Comparison of ENCODE assay signal across 20 mouse cellular contexts in the genomic region with DNA sequence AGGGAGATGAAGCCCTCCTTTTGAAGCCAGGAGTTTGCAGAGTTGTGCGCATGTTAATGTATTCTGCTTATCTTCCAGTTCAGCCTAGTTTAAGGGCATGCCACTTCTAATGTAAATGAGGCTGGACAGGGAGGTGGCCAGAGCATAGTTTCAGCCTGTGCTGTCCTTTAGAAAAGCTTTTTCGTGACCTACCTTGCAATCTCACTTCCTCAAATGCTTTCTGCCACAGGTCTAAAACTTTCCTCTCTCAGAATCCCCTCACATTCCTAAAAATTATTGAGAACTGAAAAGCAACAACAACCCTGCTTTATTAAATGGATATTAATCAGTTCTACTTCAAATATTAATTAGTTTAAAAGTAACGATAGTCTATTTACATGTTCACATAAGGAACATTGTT. TPM values are rescaled to one million over a fixed set of nuclear protein-coding genes. Genes with fewer than 3 reads are reported as not detected.
DNase-seq lines count a peak whose midpoint lies in the region; ATAC-seq and TF ChIP-seq lines count a peak whose summit lies in the region.
"Had no signal": no experiment of that assay in that cellular context is flagged by ENCODE, and none has a peak within 500 bp of the region (broad histone marks: within the 10 kb centered on the region; RNA-seq: fewer than 3 reads in every experiment).

No protein-coding gene starts in this region.

- peak; percentile 21 for DNase-seq in A20 (ENCODE audit: low read depth, low spot score)
- no peak for DNase-seq in CH12.LX (ENCODE audit: extremely low read depth)
- no peak for DNase-seq in embryo, embryonic 10.5 days (ENCODE audit: low spot score)
- DNase-seq in hindbrain, embryonic 14.5 days (ENCODE audit: low spot score): no peak
- DNase-seq: adrenal gland, adult 2 months; adrenal gland, adult 8-10 months; adrenal gland, postnatal 10 days; adrenal gland, postnatal 14 days; adrenal gland, postnatal 25 days; adrenal gland, postnatal 36 days; B cell, adult 2 months; cerebellum, adult 11 months; cerebellum, adult 11-12 months; cerebellum, adult 18-20 months; cerebellum, adult 2 months; cerebellum, adult 8-10 months had no signal

- peak; percentile 85 for TF ChIP-seq EP300 in CH12.LX (IDR thresholded peaks at IDR 0.05; ENCODE audit: low read length)

- no peaks in the 10 kb centered on the region for H3K9me3 ChIP-seq in CH12.LX (replicated peaks; ENCODE audit: low read length)
- no peaks in the 10 kb centered on the region for H3K9me3 ChIP-seq in hindbrain, embryonic 14.5 days (ENCODE audit: control insufficient read depth, low read length)
- H3K9me3 ChIP-seq: G1E had no signal

- H3K27ac ChIP-seq in CH12.LX (ENCODE audit: insufficient read depth, low read depth): no peak overlapping the region
- H3K27ac ChIP-seq in hindbrain, embryonic 14.5 days: no peak overlapping the region

- no peak for TF ChIP-seq CTCF in CH12.LX (conservative IDR thresholded peaks at IDR 0.05 in 1 of 2, IDR thresholded peaks at IDR 0.05 in 1 of 2; ENCODE audit: low read depth in 2 of 2, low read length in 2 of 2)

- no peak for TF ChIP-seq POLR2A in CH12.LX (IDR thresholded peaks at IDR 0.05; ENCODE audit: low read depth, low read length)

- no peak overlapping the region for H3K4me3 ChIP-seq in CH12.LX (replicated peaks in 1 of 3; ENCODE audit: low read depth in 2 of 3, low read length in 2 of 3, poor library complexity in 1 of 3)
- no peak overlapping the region for H3K4me3 ChIP-seq in hindbrain, embryonic 14.5 days (replicated peaks; ENCODE audit: low read length)

- H3K4me2 ChIP-seq in CH12.LX (ENCODE audit: insufficient read depth, low read depth, poor library complexity, severe bottlenecking): peak overlapping the region; percentile 40
- no peak overlapping the region for H3K4me2 ChIP-seq in hindbrain, embryonic 14.5 days (replicated peaks)

- no peaks in the 10 kb centered on the region for H3K27me3 ChIP-seq in CH12.LX (replicated peaks)
- no peaks in the 10 kb centered on the region for H3K27me3 ChIP-seq in hindbrain, embryonic 14.5 days (ENCODE audit: control insufficient read depth, insufficient read depth, low read length)
- H3K27me3 ChIP-seq: Patski had no signal

- 85% methylated on average over 3 of the region's 3 CpGs for WGBS in hindbrain, embryonic 14.5 days

- no peak for TF ChIP-seq RAD21 in CH12.LX (IDR thresholded peaks at IDR 0.05; ENCODE audit: low read depth, low read length)

- dilution Hi-C loops in CH12.LX (cut with MboI; ENCODE audit: extremely low pct_ligation_motif_present, extremely low pct_unique_long_range_greater_than_20kb, low sequenced_read_pairs): no loop called here

- H3K4me1 ChIP-seq in CH12.LX (ENCODE audit: control insufficient read depth in 1 of 2, insufficient read depth in 2 of 2): peaks cover 10 to 17% of the 10 kb centered on the region in 2 experiments; a peak in 3 of 4 replicates
- H3K4me1 ChIP-seq in hindbrain, embryonic 14.5 days (replicated peaks; ENCODE audit: control insufficient read depth, insufficient read depth, low read length): no peaks in the 10 kb centered on the region

- no peaks in the 10 kb centered on the region for H3K79me2 ChIP-seq in CH12.LX (replicated peaks; ENCODE audit: control insufficient read depth, extremely low read depth, insufficient read depth, poor library complexity, severe bottlenecking)

- H3K36me3 ChIP-seq in CH12.LX (replicated peaks in 1 of 2; ENCODE audit: control insufficient read depth in 1 of 2, insufficient read depth in 1 of 2, low read length in 1 of 2): no peaks in the 10 kb centered on the region
- no peaks in the 10 kb centered on the region for H3K36me3 ChIP-seq in hindbrain, embryonic 14.5 days (replicated peaks; ENCODE audit: control insufficient read depth, insufficient read depth)
- H3K36me3 ChIP-seq: G1E had no signal

- in situ Hi-C loops in CH12.LX (cut with MboI; ENCODE audit: low pct_ligation_motif_present, low pct_unique_long_range_greater_than_20kb, low sequenced_read_pairs): no loop called here

- ATAC-seq in hindbrain, embryonic 14.5 days (ENCODE audit: low FRiP score): no peak
- ATAC-seq: activated CD4-positive, CD25-positive, alpha-beta regulatory T cell, adult 4 months; CD4-positive, CD25-positive, alpha-beta regulatory T cell, adult 4 months; Patski had no signal

- no peak overlapping the region for H3K9ac ChIP-seq in CH12.LX (ENCODE audit: insufficient read depth, low read depth)
- H3K9ac ChIP-seq in hindbrain, embryonic 14.5 days: no peak overlapping the region

TF ChIP-seq in CH12.LX, 34 proteins besides CTCF, POLR2A, EP300 and RAD21:
- TF ChIP-seq IRF4 (IDR thresholded peaks at IDR 0.05; ENCODE audit: low read depth, low read length): peak; percentile 89
- no peak for TF ChIP-seq HCFC1 (IDR thresholded peaks at IDR 0.05; ENCODE audit: low read depth, low read length)
- TF ChIP-seq MYC (IDR thresholded peaks at IDR 0.05; ENCODE audit: low read depth, low read length): 0 out of 2 replicates have a peak, but pooled peaks have one; percentile 21
- TF ChIP-seq ZC3H11A (IDR thresholded peaks at IDR 0.05; ENCODE audit: low read depth, low read length): no peak
- TF ChIP-seq MAFK (IDR thresholded peaks at IDR 0.05; ENCODE audit: insufficient replicate concordance, low read length): no peak
- no peak for TF ChIP-seq MEF2A (IDR thresholded peaks at IDR 0.05; ENCODE audit: borderline replicate concordance, low read depth, low read length)
- 0 out of 2 replicates have a peak, but pooled peaks have one; percentile 17 for TF ChIP-seq BHLHE40 (IDR thresholded peaks at IDR 0.05; ENCODE audit: low read depth, low read length)
- peak; percentile 62; the same call in 1 of the 2 replicates for TF ChIP-seq NRF1 (IDR thresholded peaks at IDR 0.05; ENCODE audit: low read depth, low read length)
- TF ChIP-seq MAZ (IDR thresholded peaks at IDR 0.05; ENCODE audit: low read depth, low read length): no peak
- no peak for TF ChIP-seq PAX5 (IDR thresholded peaks at IDR 0.05; ENCODE audit: low read length)
- no peak for TF ChIP-seq UBTF (IDR thresholded peaks at IDR 0.05; ENCODE audit: low read depth, low read length)
- no peak for TF ChIP-seq SMC3 (IDR thresholded peaks at IDR 0.05; ENCODE audit: low read depth, low read length)

RNA-seq across cellular contexts. Expression of gene Zfand6, which starts 17.1 kb away (rescaled TPM):
- total RNA-seq in CH12.LX (2012; rRNA removed) (57.5 and 60.1 TPM in 2 replicates), CH12.LX (2014; rRNA removed) (184 and 196 TPM in 2 replicates)
- 71.0 and 78.0 TPM in 2 replicates for polyA plus RNA-seq in CH12.LX (2012; ENCODE audit: insufficient read length, low read depth)
- polyA plus RNA-seq in hindbrain, embryonic 14.5 days (2014; fragmentation: Nextera tagmentation; extraction: Ambion mirVana): 196 and 217 TPM in 2 replicates
